Comparison of ENCODE assay signal across 23 mouse cellular contexts in the genomic region with DNA sequence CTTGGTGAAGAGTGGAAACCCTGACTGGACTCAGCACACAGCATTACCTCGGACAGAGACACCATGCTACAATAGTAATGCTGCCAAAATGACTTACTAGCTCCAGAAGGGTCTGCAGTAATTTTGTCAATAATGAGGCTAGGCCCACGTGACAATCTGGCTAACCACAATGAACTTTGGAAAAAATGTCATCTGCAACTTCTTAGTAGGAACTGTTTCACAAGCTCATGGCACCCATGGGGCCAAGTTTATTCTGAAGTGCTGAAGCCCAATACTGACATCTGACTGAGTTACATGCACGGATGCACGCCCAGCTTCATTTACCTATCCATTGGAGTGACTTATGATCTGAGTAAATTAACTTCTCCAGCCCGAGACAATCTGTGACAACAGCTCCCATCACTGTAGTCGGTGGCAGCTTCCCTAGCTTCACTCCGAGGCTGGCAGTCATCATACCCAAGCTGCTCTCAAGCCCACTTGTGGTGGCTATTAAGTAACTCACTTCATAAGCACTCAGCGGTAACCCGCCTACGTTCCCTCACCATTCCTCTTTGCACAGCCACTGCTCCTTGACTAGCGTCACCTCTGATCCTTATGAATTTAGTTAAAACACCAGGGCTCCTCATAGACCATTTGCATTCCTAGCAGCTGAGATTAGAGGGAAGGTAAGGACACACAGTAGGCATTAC. TPM values are rescaled to one million over a fixed set of nuclear protein-coding genes. Genes with fewer than 3 reads are reported as not detected.
DNase-seq lines count a peak whose midpoint lies in the region; ATAC-seq and TF ChIP-seq lines count a peak whose summit lies in the region.
"Had no signal": no experiment of that assay in that cellular context is flagged by ENCODE, and none has a peak within 500 bp of the region (broad histone marks: within the 10 kb centered on the region; RNA-seq: fewer than 3 reads in every experiment).

No protein-coding gene starts in this region.

- TF ChIP-seq EP300 in heart, adult 2 months (IDR thresholded peaks at IDR 0.05; ENCODE audit: insufficient read depth, low read depth, low read length): no peak

- no peak for TF ChIP-seq CTCF in heart, adult 2 months (IDR thresholded peaks at IDR 0.05)

- no peaks in the 10 kb centered on the region for H3K27me3 ChIP-seq in heart, adult 2 months (ENCODE audit: control insufficient read depth, insufficient read depth, low read length)
- H3K27me3 ChIP-seq in neural tube, embryonic 14.5 days (ENCODE audit: control insufficient read depth, insufficient read depth, low read length): no peaks in the 10 kb centered on the region
- H3K27me3 ChIP-seq in lung, embryonic 16.5 days (ENCODE audit: control insufficient read depth, insufficient read depth, low read depth, low read length): no peaks in the 10 kb centered on the region
- no peaks in the 10 kb centered on the region for H3K27me3 ChIP-seq in myocyte (ENCODE audit: control insufficient read depth, insufficient read depth, insufficient read length)
- H3K27me3 ChIP-seq: embryonic facial prominence, embryonic 12.5 days; neural tube, embryonic 13.5 days had no signal

- no peak overlapping the region for H3K27ac ChIP-seq in heart, adult 2 months
- H3K27ac ChIP-seq in neural tube, embryonic 14.5 days (ENCODE audit: low read depth, low read length): no peak overlapping the region
- H3K27ac ChIP-seq in lung, embryonic 16.5 days (ENCODE audit: low read length): no peak overlapping the region
- H3K27ac ChIP-seq: embryonic facial prominence, embryonic 12.5 days; neural tube, embryonic 13.5 days had no signal

- ATAC-seq in neural tube, embryonic 14.5 days (ENCODE audit: low read depth): 0 out of 2 replicates have a peak, but pooled peaks have one; percentile 14
- peak; percentile 84 for ATAC-seq in lung, embryonic 16.5 days (ENCODE audit: low read depth)
- ATAC-seq: hindbrain, embryonic 16.5 days had no signal

- peaks cover 6% of the 10 kb centered on the region for H3K36me3 ChIP-seq in heart, adult 2 months (ENCODE audit: control insufficient read depth, insufficient read depth, low read length)
- peaks cover 41% of the 10 kb centered on the region for H3K36me3 ChIP-seq in neural tube, embryonic 14.5 days (ENCODE audit: control insufficient read depth, insufficient read depth, low read length)
- peaks cover 21% of the 10 kb centered on the region for H3K36me3 ChIP-seq in lung, embryonic 16.5 days (ENCODE audit: control insufficient read depth, insufficient read depth, low read length)
- peaks cover 45% of the 10 kb centered on the region for H3K36me3 ChIP-seq in myocyte (ENCODE audit: control insufficient read depth, insufficient read depth)

- intact Hi-C loops in heart, adult 2 months (cut with DNase I): no loop called here

- H3K4me3 ChIP-seq in heart, adult 2 months: no peak overlapping the region
- H3K4me3 ChIP-seq in neural tube, embryonic 14.5 days (ENCODE audit: low read depth, low read length): no peak overlapping the region
- H3K4me3 ChIP-seq in lung, embryonic 16.5 days (ENCODE audit: low read length): no peak overlapping the region
- no peak overlapping the region for H3K4me3 ChIP-seq in myocyte
- H3K4me3 ChIP-seq: embryonic facial prominence, embryonic 12.5 days; neural tube, embryonic 13.5 days had no signal

- no peak overlapping the region for H3K9ac ChIP-seq in heart, adult 2 months (ENCODE audit: low read depth, low read length)
- H3K9ac ChIP-seq in neural tube, embryonic 14.5 days (replicated peaks; ENCODE audit: low read depth, low read length): no peak overlapping the region
- H3K9ac ChIP-seq in lung, embryonic 16.5 days (ENCODE audit: low read length): no peak overlapping the region
- H3K9ac ChIP-seq: embryonic facial prominence, embryonic 12.5 days; neural tube, embryonic 13.5 days had no signal

- no peak overlapping the region for H3ac ChIP-seq in myocyte (ENCODE audit: control insufficient read depth, insufficient read length)

- H3K4me2 ChIP-seq in neural tube, embryonic 14.5 days (ENCODE audit: low read depth, low read length): no peak overlapping the region
- H3K4me2 ChIP-seq in lung, embryonic 16.5 days (ENCODE audit: low read depth, low read length): no peak overlapping the region
- no peak overlapping the region for H3K4me2 ChIP-seq in myocyte (ENCODE audit: low read depth)
- H3K4me2 ChIP-seq: embryonic facial prominence, embryonic 12.5 days; heart, embryonic 11.5 days; liver, embryonic 11.5 days; neural tube, embryonic 13.5 days had no signal

- H3K9me3 ChIP-seq in neural tube, embryonic 14.5 days (ENCODE audit: control insufficient read depth, low read length): no peaks in the 10 kb centered on the region
- H3K9me3 ChIP-seq in lung, embryonic 16.5 days (ENCODE audit: control insufficient read depth, low read length): no peaks in the 10 kb centered on the region
- H3K9me3 ChIP-seq: embryonic facial prominence, embryonic 12.5 days; neural tube, embryonic 13.5 days had no signal

- no peak for TF ChIP-seq POLR2A in heart, adult 2 months (IDR thresholded peaks at IDR 0.05; ENCODE audit: insufficient read depth, low read depth, low read length)
- TF ChIP-seq POLR2A in myocyte (IDR thresholded peaks at IDR 0.05; ENCODE audit: insufficient read length, low read depth): no peak

- WGBS in heart, adult 2 months: 84% methylated on average over 11 of the region's 11 CpGs
- 84% methylated on average over 11 of the region's 11 CpGs for WGBS in neural tube, embryonic 14.5 days
- WGBS in lung, embryonic 16.5 days: 66% methylated on average over 11 of the region's 11 CpGs

- peak; percentile 88 for DNase-seq in heart, adult 11 months
- DNase-seq in heart, adult 2 months: no peak
- DNase-seq in neural tube, embryonic 10.5 days (ENCODE audit: extremely low spot score, low spot score): no peak
- no peak for DNase-seq in retina, postnatal 1 day
- no peak for DNase-seq in urinary bladder, adult 2 months (ENCODE audit: low spot score)
- DNase-seq: cerebellum, adult 11-12 months; gastrocnemius, postnatal 14 days; heart, postnatal 14 days; kidney, adult 2 months; layer of hippocampus, postnatal 36 days; right cerebral cortex, postnatal 25 days; thymus, postnatal 4 days had no signal

- no peaks in the 10 kb centered on the region for H3K79me2 ChIP-seq in heart, adult 2 months (replicated peaks; ENCODE audit: control insufficient read depth, insufficient read depth, low read length)
- no peaks in the 10 kb centered on the region for H3K79me2 ChIP-seq in myocyte (ENCODE audit: control insufficient read depth, insufficient read depth)

- peaks cover 7% of the 10 kb centered on the region for H3K4me1 ChIP-seq in heart, adult 2 months (ENCODE audit: control insufficient read depth, insufficient read depth, low read length)
- H3K4me1 ChIP-seq in neural tube, embryonic 14.5 days (ENCODE audit: control insufficient read depth, insufficient read depth, low read length): no peaks in the 10 kb centered on the region
- peaks cover 6% of the 10 kb centered on the region for H3K4me1 ChIP-seq in lung, embryonic 16.5 days (replicated peaks; ENCODE audit: control insufficient read depth, insufficient read depth, low read length)
- H3K4me1 ChIP-seq: embryonic facial prominence, embryonic 12.5 days; neural tube, embryonic 13.5 days had no signal

TF ChIP-seq in myocyte, 11 proteins besides CTCF, POLR2A, EP300 and RAD21:
- TF ChIP-seq POLR2AphosphoS2 (IDR thresholded peaks at IDR 0.05; ENCODE audit: insufficient read length, low read depth): peak; percentile 22
- no peak for TF ChIP-seq REST (IDR thresholded peaks at IDR 0.05; ENCODE audit: insufficient read depth, insufficient read length)

RNA-seq across cellular contexts. Expression of a gene that starts 4.4 kb away (rescaled TPM):
- under 1 TPM; 0.30 to 0.44 TPM for total RNA-seq in heart, adult 2 months (2021)
- polyA plus RNA-seq in heart, adult 2 months (2012; rRNA removed): not detected in 2 replicates
- polyA plus RNA-seq in neural tube, embryonic 14.5 days (2014; fragmentation: Nextera tagmentation; extraction: Ambion mirVana): 1.1 TPM in 1 of 2 replicates, not detected in the other
- 0.33 TPM in 1 of 2 replicates, not detected in the other for polyA plus RNA-seq in lung, embryonic 16.5 days (2015; fragmentation: Nextera tagmentation; extraction: Ambion mirVana)
- not detected for polyA plus RNA-seq in myocyte (2012; fragmentation: generic; extraction: Trizol)
- not detected in 2 replicates for polyA plus RNA-seq in urinary bladder, adult 2 months (2012; rRNA removed)
- total RNA-seq: gastrocnemius, postnatal 14 days; heart, postnatal 14 days; layer of hippocampus, postnatal 36 days; left cerebral cortex, postnatal 36 days; megakaryocyte-erythroid progenitor cell, adult 5-6 weeks had no signal
- polyA plus RNA-seq: brain, embryonic 14.5 days; embryonic facial prominence, embryonic 12.5 days; heart, embryonic 11.5 days; hindbrain, embryonic 16.5 days; kidney, adult 2 months; liver, embryonic 11.5 days had no signal

RNA-seq across cellular contexts. Expression of a gene that starts 35.8 kb away (rescaled TPM):
- 10 to 100 TPM; 32.1 to 36.0 TPM for total RNA-seq in heart, adult 2 months (2021)
- 8.1 and 17.2 TPM in 2 replicates for polyA plus RNA-seq in heart, adult 2 months (2012; rRNA removed)
- polyA plus RNA-seq in neural tube, embryonic 14.5 days (2014; fragmentation: Nextera tagmentation; extraction: Ambion mirVana): 126 and 150 TPM in 2 replicates
- polyA plus RNA-seq in lung, embryonic 16.5 days (2015; fragmentation: Nextera tagmentation; extraction: Ambion mirVana): 99.0 and 105 TPM in 2 replicates
- polyA plus RNA-seq in myocyte (2012; fragmentation: generic; extraction: Trizol): 15.4 TPM
- 84.6 and 102 TPM in 2 replicates for polyA plus RNA-seq in urinary bladder, adult 2 months (2012; rRNA removed)

RNA-seq across cellular contexts. Expression of a gene that starts 40.2 kb away (rescaled TPM):
- total RNA-seq in heart, adult 2 months (2021): 1 to 10 TPM; 4.3 to 6.3 TPM
- 4.5 and 4.6 TPM in 2 replicates for polyA plus RNA-seq in heart, adult 2 months (2012; rRNA removed)
- 0.24 and 1.8 TPM in 2 replicates for polyA plus RNA-seq in neural tube, embryonic 14.5 days (2014; fragmentation: Nextera tagmentation; extraction: Ambion mirVana)
- polyA plus RNA-seq in lung, embryonic 16.5 days (2015; fragmentation: Nextera tagmentation; extraction: Ambion mirVana): 1.2 and 1.5 TPM in 2 replicates
- 0.80 TPM for polyA plus RNA-seq in myocyte (2012; fragmentation: generic; extraction: Trizol)
- polyA plus RNA-seq in urinary bladder, adult 2 months (2012; rRNA removed): 3.6 and 4.7 TPM in 2 replicates

RNA-seq across cellular contexts. Expression of a gene that starts 41.8 kb away (rescaled TPM):
- 100 to 1,000 TPM; 254 to 285 TPM for total RNA-seq in heart, adult 2 months (2021)
- 287 and 346 TPM in 2 replicates for polyA plus RNA-seq in heart, adult 2 months (2012; rRNA removed)
- 15.7 and 16.2 TPM in 2 replicates for polyA plus RNA-seq in neural tube, embryonic 14.5 days (2014; fragmentation: Nextera tagmentation; extraction: Ambion mirVana)
- 11.5 and 12.2 TPM in 2 replicates for polyA plus RNA-seq in lung, embryonic 16.5 days (2015; fragmentation: Nextera tagmentation; extraction: Ambion mirVana)
- 105 TPM for polyA plus RNA-seq in myocyte (2012; fragmentation: generic; extraction: Trizol)
- polyA plus RNA-seq in urinary bladder, adult 2 months (2012; rRNA removed): 65.6 and 75.4 TPM in 2 replicates
